Mouse (Mus musculus): ENCODE measurements around the gene Rdh16.

DNA sequence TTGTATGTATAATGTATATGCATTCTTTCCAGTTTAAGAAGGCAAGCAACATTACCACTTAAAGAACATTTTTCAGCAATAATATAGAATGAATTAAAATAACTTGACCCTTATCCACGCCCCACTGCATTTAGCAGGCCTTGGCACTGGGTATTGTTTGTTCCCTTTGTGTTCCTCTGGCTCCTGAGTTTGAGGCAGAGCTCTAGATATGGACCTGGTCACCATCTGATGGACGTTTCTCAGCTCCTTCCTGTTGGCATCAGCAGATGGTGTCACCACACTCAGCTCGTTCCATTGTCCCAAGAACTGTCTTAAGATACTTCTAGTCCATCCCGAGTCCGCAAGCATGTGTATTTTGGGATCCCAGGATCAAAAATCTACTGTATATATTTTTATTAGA lies 1.3 kb downstream of the Rdh16 start:
- TF ChIP-seq EP300 (IDR thresholded peaks at IDR 0.05; ENCODE audit: insufficient read depth, low read depth, low read length) (no peak), CTCF (IDR thresholded peaks at IDR 0.05) (no peak)
